Mouse (Mus musculus) thymus, postnatal 4 days (tissue): ENCODE results near the gene Uts2r.

Experiments
- DNase-seq: peaks from one replicate; pipeline ENCODE4 v3.0.0; 2021

Uts2r gene

GRCm38 (mm10) chr11:121159971-121160370 lies at the start of gene Uts2r:
Uts2r (plus strand) TSS chr11:121160271.
- DNase-seq = no peak

- DNase-seq = no peak
Observed at GRCm38 (mm10) chr11:121111051-121111450, 49.0 kb upstream of the Uts2r start.

- no peak for DNase-seq
Observed at GRCm38 (mm10) chr11:121111601-121112000, 48.5 kb upstream of the Uts2r start.

- no peak for DNase-seq
Observed at GRCm38 (mm10) chr11:121112091-121112775, 47.8 kb upstream of the Uts2r start.

- peak; percentile 26 for DNase-seq
Observed at GRCm38 (mm10) chr11:121118106-121118505, 42.0 kb upstream of the Uts2r start.

- no peak for DNase-seq
Observed at GRCm38 (mm10) chr11:121118577-121118976, 41.5 kb upstream of the Uts2r start, which contains the start of gene Tex19.2. Tex19.2 (minus strand) TSS chr11:121118677.

GRCm38 (mm10) chr11:121121151-121121550 lies 38.9 kb upstream of the Uts2r start:
- DNase-seq = no peak

- no peak for DNase-seq
Observed at GRCm38 (mm10) chr11:121122024-121122670, 37.9 kb upstream of the Uts2r start.

GRCm38 (mm10) chr11:121123438-121123837 lies 36.6 kb upstream of the Uts2r start:
- DNase-seq = no peak

- no peak for DNase-seq
Observed at GRCm38 (mm10) chr11:121125522-121126172, 34.4 kb upstream of the Uts2r start.

GRCm38 (mm10) chr11:121126395-121126794 lies 33.7 kb upstream of the Uts2r start:
- no peak for DNase-seq

GRCm38 (mm10) chr11:121127441-121127840 lies 32.6 kb upstream of the Uts2r start:
- no peak for DNase-seq

- DNase-seq = no peak
Observed at GRCm38 (mm10) chr11:121129616-121130015, 30.5 kb upstream of the Uts2r start.

- DNase-seq = no peak
Observed at GRCm38 (mm10) chr11:121134600-121134999, 25.5 kb upstream of the Uts2r start.

- no peak for DNase-seq
Observed at GRCm38 (mm10) chr11:121137682-121138081, 22.4 kb upstream of the Uts2r start.

GRCm38 (mm10) chr11:121138732-121139131 lies 21.3 kb upstream of the Uts2r start:
- no peak for DNase-seq

- no peak for DNase-seq
Observed at GRCm38 (mm10) chr11:121143325-121144015, 16.6 kb upstream of the Uts2r start.

GRCm38 (mm10) chr11:121145865-121146264 lies 14.2 kb upstream of the Uts2r start, which contains the start of gene Tex19.1:
Tex19.1 (plus strand) TSS chr11:121146143.
- DNase-seq = peak; percentile 21

GRCm38 (mm10) chr11:121148193-121148592 lies 11.9 kb upstream of the Uts2r start:
- DNase-seq = peak; percentile 23

- no peak for DNase-seq
Observed at GRCm38 (mm10) chr11:121154203-121154602, 5.9 kb upstream of the Uts2r start.

- DNase-seq = peak; percentile 18
Observed at GRCm38 (mm10) chr11:121156411-121156891, 3.6 kb upstream of the Uts2r start.

- DNase-seq = no peak
Observed at GRCm38 (mm10) chr11:121160636-121161346, 720 bp downstream of the Uts2r start.
